Mouse (Mus musculus) small intestine, adult 2 months (tissue): ENCODE measurements around the gene Gm20388.

Experiments
- CTCF ChIP-seq: fragments of 200-500 bp; IDR thresholded peaks from 2 replicates; pipeline ENCODE4 v1.5.1; 2012; ENCODE audit warnings: low read depth, mild to moderate bottlenecking, control low read depth, inconsistent platforms, low read length, moderate library complexity, mixed read lengths; ENCODE audit not compliant: insufficient replicate concordance, insufficient read length; ENCODE audit errors: extremely low read depth
- POLR2A ChIP-seq: fragments of 200-500 bp; IDR thresholded peaks from 2 replicates; pipeline ENCODE4 v1.6.1; 2012; ENCODE audit warnings: low read depth, mild to moderate bottlenecking, control low read depth, inconsistent platforms, low read length, moderate library complexity

- no peak for TF ChIP-seq CTCF
- no peak for TF ChIP-seq POLR2A
These were observed 3278.2 kb downstream of the Gm20388 start for GRCm38 (mm10) chr8:123188841-123189240.
